Mouse (Mus musculus): ENCODE measurements around the gene Slc13a5. TPM values are rescaled to one million over a fixed set of nuclear protein-coding genes. Genes with fewer than 3 reads are reported as not detected.

Slc13a5 gene
- polyA plus RNA-seq, 1 experiment from 2014 or later = not detected

DNA sequence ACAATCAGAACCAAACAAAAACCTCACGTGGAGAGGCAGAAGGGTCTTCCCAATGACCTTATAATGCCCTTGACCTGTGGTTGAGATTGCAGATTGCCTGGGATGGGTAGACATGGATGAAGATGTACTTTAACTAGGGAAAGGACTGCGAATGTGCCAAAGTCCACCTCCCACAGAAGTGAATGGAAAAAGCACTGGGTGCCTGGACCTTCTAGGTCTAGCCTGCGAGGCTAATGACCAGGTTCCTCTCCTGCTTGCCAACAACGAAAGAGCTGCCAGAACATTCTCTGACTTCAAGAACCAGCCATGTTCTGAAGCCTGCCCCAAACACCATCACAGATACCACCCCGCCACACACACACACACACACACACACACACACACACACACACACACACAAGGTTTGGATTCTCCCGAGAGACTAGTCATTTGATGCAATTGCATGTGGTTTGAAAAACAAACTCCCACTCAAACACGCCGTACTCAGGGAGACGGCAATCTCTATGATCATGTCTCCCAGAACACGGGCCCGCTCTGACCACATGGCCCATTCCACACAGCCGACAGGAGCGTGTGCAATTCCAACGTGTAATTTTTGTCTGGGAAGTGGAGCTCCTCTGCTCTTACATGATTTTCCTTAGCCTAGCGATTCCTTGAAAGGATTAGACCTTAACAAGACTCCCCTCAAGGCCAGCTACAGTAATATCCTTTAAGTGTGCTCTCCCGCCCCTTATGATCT is 16.6 kb upstream of the Slc13a5 start:
- H3K27ac ChIP-seq = no peak overlapping the region
- WGBS (ENCODE audit: missing documents) = 89% methylated on average over 14 of the region's 16 CpGs
- no peaks in the 10 kb centered on the region for H3K79me2 ChIP-seq (ENCODE audit: inconsistent target)
- H3K36me3 ChIP-seq (ENCODE audit: inconsistent target) = no peaks in the 10 kb centered on the region
- no peak overlapping the region for H3K4me3 ChIP-seq (ENCODE audit: inconsistent target)

DNA sequence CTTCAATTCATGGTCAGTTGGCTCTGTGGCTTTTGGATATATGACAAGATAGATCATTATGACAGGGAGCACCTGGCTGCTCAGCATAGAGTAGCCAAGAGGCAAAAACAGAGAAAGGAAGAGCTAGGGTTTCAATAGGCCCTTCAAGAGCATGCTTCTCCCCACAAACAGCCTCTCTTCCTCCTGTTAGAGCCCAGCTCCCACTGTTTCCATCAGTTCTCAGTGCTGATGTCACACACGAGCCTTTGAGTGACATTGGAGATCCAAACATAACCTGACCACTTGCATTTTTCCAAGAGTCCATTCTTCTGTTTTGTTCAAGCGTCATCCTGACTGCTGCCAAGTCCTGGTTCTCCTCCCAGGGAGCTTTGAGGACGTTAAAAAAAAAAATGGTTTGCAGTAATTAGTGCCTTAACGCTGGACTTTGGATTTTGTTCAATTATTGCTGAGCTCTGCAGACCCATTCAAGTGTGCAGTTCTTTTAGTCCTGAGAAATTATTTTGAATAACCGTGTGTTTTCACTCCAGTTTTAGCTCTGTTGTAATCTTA is 14.9 kb upstream of the Slc13a5 start:
- H3K4me3 ChIP-seq (ENCODE audit: inconsistent target) = no peak overlapping the region
- H3K27ac ChIP-seq = no peak overlapping the region
- no peaks in the 10 kb centered on the region for H3K36me3 ChIP-seq (ENCODE audit: inconsistent target)
- H3K79me2 ChIP-seq (ENCODE audit: inconsistent target) = no peaks in the 10 kb centered on the region
- 79% methylated on average over 5 of the region's 5 CpGs for WGBS (ENCODE audit: missing documents)

DNA sequence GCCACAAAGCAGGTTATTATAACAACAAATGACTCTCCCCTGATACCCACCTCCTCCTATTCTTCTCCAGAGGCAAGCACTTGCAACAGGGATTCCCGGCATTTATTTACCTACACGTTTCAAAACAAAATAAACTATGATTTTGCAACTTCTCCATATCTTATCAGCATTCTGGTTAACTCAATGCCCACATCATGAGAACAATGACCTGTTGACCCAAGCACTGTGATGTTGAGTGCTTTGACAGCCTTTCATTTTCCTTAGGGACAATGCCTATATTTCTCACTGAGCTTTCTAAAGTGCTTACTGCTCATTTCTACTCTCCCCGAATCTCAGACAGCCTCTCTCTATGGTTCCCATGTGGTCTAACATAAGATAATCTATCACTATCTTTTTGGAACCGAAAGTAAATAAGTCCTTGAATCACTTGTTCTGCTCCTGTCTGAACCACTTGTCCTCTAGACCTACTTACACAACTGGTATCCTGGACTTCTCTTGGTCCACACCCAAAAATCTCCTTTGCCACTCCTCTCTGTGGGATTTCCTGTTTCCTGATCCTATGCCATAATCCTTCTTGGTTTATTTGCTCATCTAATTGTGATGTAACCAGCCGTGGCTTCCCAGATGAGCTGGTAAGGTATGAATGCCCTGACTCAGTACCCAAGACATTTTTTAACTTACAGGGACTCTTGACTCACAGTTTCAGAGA is 14.3 kb upstream of the Slc13a5 start:
- Histone ChIP-seq H3K36me3 (ENCODE audit: inconsistent target) (no peaks in the 10 kb centered on the region), H3K4me3 (ENCODE audit: inconsistent target) (no peak overlapping the region), H3K79me2 (ENCODE audit: inconsistent target) (no peaks in the 10 kb centered on the region), H3K27ac (no peak overlapping the region)
- 85% methylated on average over 5 of the region's 5 CpGs for WGBS (ENCODE audit: missing documents)

DNA sequence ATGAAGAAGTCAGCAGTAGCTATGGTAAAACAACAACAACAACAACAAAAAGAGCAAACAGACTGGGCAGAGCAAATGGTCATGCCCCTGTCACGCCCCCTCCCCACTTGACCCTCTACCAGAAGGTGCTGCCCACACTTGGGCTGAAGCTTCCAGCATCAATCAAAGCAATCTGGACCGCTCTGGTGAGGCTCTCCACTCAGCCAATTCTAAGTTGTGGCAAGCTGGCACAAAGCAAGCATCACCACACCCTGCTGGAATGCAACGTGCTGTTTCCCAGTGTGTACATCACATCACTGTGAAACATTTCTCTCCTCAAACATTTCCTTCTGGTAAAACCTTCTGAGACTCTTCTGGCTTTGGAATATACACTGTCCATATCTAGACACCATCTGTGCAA is 6.3 kb upstream of the Slc13a5 start:
- Histone ChIP-seq H3K27ac (no peak overlapping the region), H3K79me2 (ENCODE audit: inconsistent target) (no peaks in the 10 kb centered on the region), H3K4me3 (ENCODE audit: inconsistent target) (no peak overlapping the region), H3K36me3 (ENCODE audit: inconsistent target) (no peaks in the 10 kb centered on the region)
- 82% methylated on average over 3 of the region's 3 CpGs for WGBS (ENCODE audit: missing documents)

DNA sequence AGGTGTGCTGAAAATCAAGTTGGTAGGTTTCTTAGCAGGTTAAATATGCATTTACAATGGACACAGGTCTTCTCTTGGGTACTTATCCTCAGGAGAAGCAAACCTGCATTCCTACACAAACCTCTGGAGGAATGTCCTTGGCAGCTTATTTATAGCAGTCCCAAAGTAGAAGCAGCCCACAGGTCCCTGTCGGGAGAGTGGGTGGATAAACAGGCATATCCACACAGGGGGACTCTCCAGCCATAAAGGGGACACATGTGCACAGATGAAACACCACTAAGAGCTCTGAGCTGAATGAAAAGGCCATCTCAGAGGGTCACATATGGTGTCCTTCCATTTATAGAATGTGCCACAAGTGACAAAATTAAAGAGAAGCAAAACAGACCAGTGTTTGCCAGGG is 4.7 kb upstream of the Slc13a5 start:
- WGBS (ENCODE audit: missing documents) = 58% methylated on average over 1 of the region's 1 CpGs
- Histone ChIP-seq H3K79me2 (ENCODE audit: inconsistent target) (no peaks in the 10 kb centered on the region), H3K36me3 (ENCODE audit: inconsistent target) (no peaks in the 10 kb centered on the region)

DNA sequence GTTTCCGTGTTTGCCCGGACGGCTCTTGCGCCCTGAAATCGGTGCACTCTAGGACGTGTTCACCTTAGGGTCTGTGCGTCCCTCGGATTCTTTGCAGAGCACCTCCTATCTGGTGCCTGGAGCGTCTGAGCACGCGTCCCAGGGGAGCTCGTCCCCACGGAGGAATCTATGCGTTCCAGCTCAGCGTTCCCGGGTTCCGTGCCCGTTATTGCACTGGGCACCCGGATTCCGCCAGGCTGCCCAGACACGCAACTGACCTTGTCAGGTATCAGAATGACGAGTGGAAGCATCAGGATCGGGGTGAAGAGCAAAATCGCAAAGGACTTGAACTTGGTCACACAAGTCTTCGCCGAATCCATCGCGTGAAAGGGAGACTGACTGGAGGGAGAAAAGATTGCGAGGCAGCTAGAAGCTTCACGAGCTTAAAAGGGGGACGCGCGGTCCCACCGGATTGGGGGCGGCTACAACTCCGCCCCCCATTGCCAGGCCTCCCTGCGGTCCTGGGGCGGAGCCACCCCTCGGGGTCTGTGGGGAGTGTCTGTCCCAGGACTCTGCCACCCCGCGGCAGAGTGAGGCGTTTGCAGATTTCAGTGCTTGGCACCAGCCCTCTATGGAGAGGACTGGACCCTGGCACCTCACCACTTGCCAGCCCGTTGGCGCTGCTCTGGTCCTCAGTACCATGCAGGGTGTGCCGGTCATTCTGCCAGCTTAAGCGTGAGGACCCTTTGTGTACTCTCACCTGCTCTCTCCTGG is 639 bp downstream of the Slc13a5 start:
- no peaks in the 10 kb centered on the region for H3K79me2 ChIP-seq (ENCODE audit: inconsistent target)
- H3K36me3 ChIP-seq (ENCODE audit: inconsistent target) = no peaks in the 10 kb centered on the region
- no peak overlapping the region for H3K4me3 ChIP-seq (ENCODE audit: inconsistent target)
- H3K27ac ChIP-seq = no peak overlapping the region
- WGBS (ENCODE audit: missing documents) = 2% methylated on average over 46 of the region's 46 CpGs

More for the DNA sequence above, 4.7 kb upstream of the Slc13a5 start:
- no peak overlapping the region for H3K27ac ChIP-seq
- no peak overlapping the region for H3K4me3 ChIP-seq (ENCODE audit: inconsistent target)

DNA sequence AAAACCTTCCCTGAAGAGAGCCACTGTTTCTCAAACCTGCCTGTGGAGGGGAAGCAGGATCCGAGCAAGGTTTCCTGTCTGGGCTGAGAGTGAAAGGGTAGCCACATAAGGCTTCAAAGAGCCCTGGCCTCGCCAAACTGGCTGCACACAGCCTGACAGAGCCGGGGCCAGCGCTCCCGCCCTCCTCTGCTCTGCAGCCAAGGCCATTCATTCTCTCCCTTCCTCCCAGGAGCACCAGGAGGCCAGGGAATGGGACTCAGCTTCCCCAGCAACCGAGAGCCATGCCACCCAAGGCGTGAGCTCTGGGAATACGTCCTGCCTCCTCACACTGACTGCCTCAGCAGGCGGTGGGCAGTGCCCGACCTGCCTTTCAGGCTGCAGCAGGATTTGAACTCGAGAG is 1.5 kb downstream of the Slc13a5 start:
- no peaks in the 10 kb centered on the region for H3K36me3 ChIP-seq (ENCODE audit: inconsistent target)
- H3K27ac ChIP-seq = no peak overlapping the region
- 17% methylated on average over 11 of the region's 11 CpGs for WGBS (ENCODE audit: missing documents)
- no peak overlapping the region for H3K4me3 ChIP-seq (ENCODE audit: inconsistent target)
- H3K79me2 ChIP-seq (ENCODE audit: inconsistent target) = no peaks in the 10 kb centered on the region

DNA sequence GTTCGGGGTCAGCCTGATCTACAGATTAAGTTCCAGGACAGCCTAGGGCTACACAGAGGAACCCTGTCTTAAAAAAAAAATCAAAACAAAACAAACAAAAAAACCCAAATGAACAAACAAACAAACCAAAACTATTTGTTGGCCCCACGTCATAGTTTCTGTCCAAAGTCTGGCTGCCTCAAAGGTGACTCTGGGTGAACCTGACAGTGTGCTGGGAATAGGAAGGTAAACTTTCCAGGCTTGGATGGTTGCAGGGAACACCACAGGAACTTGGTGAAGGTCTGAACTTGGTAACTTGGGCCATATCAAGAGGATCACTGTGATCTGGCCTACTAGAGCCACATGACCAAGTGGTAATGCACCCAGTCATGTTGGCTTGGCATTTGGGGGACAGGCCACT is 10.6 kb downstream of the Slc13a5 start:
- Histone ChIP-seq H3K27ac (no peak overlapping the region), H3K36me3 (ENCODE audit: inconsistent target) (no peaks in the 10 kb centered on the region), H3K79me2 (ENCODE audit: inconsistent target) (no peaks in the 10 kb centered on the region), H3K4me3 (ENCODE audit: inconsistent target) (no peak overlapping the region)
- WGBS (ENCODE audit: missing documents) = 85% methylated on average over 2 of the region's 2 CpGs

DNA sequence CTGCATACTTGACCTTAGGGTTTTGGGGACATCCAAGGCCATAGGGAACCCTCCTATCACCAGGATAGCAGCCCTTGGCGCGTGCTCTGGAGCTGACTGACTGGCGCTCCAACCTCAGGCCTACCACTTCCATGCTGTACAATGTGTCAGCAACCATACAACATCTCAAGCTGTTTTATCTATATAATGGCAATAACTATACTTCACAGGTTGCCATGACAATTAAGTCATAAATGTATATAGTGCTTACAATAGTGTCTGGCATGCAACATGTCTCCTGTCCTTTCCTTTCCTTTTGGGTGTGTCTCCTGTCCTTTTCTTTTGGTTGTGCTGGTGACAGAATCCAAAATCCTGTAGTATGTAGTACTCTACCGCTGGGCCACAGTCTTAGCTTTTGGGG is 11.4 kb downstream of the Slc13a5 start:
- Histone ChIP-seq H3K27ac (no peak overlapping the region), H3K36me3 (ENCODE audit: inconsistent target) (no peaks in the 10 kb centered on the region), H3K4me3 (ENCODE audit: inconsistent target) (no peak overlapping the region), H3K79me2 (ENCODE audit: inconsistent target) (no peaks in the 10 kb centered on the region)
- 93% methylated on average over 4 of the region's 4 CpGs for WGBS (ENCODE audit: missing documents)

DNA sequence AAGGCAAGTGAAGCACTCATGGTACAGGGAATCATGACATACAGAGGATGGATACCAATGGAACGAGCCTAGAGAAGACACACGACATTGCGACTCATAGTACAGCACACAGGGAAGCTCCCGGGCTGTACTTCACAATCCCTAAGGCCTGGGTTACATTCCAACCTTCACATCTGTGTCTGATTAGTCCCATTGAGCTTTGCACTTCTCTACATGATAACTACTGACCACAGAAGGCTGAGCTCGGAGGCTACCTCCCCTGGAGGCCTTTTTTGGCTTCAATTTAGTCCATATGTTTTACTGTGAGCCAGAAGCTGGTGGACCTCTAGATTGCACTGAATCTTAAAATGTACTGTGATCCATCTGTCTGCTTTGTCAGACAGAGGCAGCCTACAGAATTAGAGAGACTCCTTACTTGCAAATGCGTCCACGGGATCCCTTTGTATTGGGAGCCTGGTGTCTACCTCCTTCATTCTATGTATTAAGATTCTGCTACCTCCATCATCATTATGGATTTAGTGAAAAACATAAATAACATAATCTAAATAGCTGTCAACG is 21.7 kb downstream of the Slc13a5 start:
- H3K36me3 ChIP-seq (ENCODE audit: inconsistent target) = no peaks in the 10 kb centered on the region
- no peak overlapping the region for H3K4me3 ChIP-seq (ENCODE audit: inconsistent target)
- H3K79me2 ChIP-seq (ENCODE audit: inconsistent target) = no peaks in the 10 kb centered on the region
- no peak overlapping the region for H3K27ac ChIP-seq
- WGBS (ENCODE audit: missing documents) = 86% methylated on average over 8 of the region's 8 CpGs

DNA sequence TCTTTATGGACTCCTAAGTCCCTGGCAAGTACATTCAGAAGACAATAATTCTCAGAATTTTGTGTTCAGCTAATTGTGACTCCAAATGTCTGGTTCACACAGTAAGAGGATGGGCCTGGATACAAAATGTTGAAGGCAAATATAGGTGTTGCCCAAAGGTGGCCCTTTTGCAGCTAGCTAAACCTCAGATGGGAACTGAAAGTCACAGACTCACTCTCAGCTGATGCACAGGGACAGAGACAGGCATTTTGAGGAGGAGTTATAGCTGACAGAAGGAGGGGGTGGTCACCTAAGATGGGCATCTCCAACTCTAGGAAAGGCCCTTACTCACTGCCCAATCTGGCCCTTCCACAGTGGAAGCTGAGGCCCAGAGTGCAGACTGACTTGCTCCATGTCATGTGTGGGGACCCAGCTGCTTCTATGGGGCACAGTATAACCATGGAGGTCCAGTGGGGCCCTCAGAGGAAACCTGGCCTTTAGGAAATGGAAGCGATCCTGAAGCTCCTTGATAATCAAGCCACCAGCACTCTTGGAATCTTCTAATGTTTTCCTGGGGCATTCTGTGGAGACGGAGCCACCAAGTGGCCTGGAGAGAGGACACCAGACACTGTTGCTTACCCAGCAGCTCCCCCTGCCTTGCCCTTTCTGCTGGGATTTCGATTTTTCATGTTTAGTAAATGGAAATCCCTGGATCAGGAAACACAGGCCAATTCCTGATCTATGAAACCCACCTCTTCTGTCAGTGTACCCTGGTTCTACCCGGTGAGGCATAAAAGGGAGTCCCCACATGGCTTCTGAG is 26.8 kb downstream of the Slc13a5 start:
- Histone ChIP-seq H3K4me3 (ENCODE audit: inconsistent target) (no peak overlapping the region), H3K79me2 (ENCODE audit: inconsistent target) (no peaks in the 10 kb centered on the region), H3K27ac (no peak overlapping the region), H3K36me3 (ENCODE audit: inconsistent target) (no peaks in the 10 kb centered on the region)
- WGBS (ENCODE audit: missing documents) = 58% methylated on average over 4 of the region's 4 CpGs

DNA sequence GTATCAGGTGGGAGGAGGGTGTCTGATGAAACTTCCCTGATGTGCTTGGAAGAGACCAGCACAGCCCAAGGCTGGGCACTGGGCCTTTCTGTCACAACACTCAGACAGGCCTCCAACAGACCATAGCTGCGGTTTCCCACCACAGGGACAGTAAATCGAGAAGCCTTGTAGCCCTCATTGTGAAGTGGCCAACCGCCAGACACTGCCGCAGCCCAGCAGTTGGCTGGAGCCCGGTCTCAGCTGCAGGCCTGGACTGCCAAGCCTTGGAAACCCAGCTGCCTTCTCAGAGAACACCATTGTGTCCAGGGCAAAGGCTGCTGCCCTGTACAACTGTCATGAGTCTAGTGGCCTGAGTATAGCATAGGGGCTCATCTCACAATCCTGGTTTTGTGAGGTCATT is 33.0 kb downstream of the Slc13a5 start:
- Histone ChIP-seq H3K27ac (no peak overlapping the region), H3K4me3 (ENCODE audit: inconsistent target) (no peak overlapping the region), H3K79me2 (ENCODE audit: inconsistent target) (no peaks in the 10 kb centered on the region), H3K36me3 (ENCODE audit: inconsistent target) (no peaks in the 10 kb centered on the region)
- 72% methylated on average over 5 of the region's 5 CpGs for WGBS (ENCODE audit: missing documents)

DNA sequence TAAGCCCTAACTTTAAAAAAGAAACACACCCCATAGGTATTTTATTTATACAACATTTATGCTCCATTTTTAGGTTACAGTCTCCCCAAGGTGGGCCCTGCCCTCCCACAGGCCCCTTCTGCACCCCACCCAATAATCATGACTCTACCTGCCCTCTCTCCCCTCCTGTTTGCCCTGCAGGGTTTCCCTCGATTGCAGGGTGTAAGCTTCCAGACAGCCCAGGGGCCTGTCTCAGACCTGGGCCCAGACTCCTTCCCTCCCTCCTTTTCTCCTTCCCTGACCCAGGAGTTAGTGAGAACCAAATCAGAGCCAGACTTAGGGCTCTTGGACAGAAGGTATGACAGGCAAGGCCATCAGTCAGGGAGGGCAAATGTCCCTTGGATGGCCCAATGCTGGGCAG is 34.0 kb downstream of the Slc13a5 start:
- H3K79me2 ChIP-seq (ENCODE audit: inconsistent target) = no peaks in the 10 kb centered on the region
- H3K27ac ChIP-seq = no peak overlapping the region
- WGBS (ENCODE audit: missing documents) = 91% methylated on average over 1 of the region's 1 CpGs
- no peak overlapping the region for H3K4me3 ChIP-seq (ENCODE audit: inconsistent target)
- H3K36me3 ChIP-seq (ENCODE audit: inconsistent target) = no peaks in the 10 kb centered on the region

DNA sequence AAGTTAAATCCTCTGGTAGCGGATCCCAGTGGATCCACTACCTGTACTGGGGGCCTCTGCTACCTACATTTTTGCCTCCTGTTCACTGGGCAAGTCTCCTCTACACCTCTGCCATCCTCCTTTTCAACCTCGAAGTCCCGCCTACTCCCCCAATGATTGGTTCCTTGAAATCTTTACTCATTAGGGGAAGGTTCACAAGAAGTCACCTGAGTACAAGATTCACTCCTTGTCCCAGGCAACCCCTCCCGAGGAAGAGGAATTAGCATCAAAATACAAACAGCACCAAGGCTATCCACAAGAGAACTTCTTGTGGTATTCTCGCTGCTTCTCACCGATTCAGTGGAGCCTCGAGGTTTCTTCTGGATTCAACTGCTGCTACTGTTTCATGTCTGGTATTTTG is 35.0 kb downstream of the Slc13a5 start:
- H3K79me2 ChIP-seq (ENCODE audit: inconsistent target) = no peaks in the 10 kb centered on the region
- no peak overlapping the region for H3K4me3 ChIP-seq (ENCODE audit: inconsistent target)
- no peaks in the 10 kb centered on the region for H3K36me3 ChIP-seq (ENCODE audit: inconsistent target)
- no peak overlapping the region for H3K27ac ChIP-seq
- 85% methylated on average over 7 of the region's 7 CpGs for WGBS (ENCODE audit: missing documents)
